Mouse (Mus musculus) cerebellum, postnatal 10 days (tissue): ENCODE results near the gene Nr1i3.
A peak's percentile ranks its signal among the peaks of the same experiment; 100 is the strongest.

Source experiments
- DNase-seq, 2 experiments: peaks; one replicate each; pipeline ENCODE4 v3.0.0; 2021; ENCODE audit warnings: mixed read lengths in 2 of 2

The Nr1i3 gene

DNA sequence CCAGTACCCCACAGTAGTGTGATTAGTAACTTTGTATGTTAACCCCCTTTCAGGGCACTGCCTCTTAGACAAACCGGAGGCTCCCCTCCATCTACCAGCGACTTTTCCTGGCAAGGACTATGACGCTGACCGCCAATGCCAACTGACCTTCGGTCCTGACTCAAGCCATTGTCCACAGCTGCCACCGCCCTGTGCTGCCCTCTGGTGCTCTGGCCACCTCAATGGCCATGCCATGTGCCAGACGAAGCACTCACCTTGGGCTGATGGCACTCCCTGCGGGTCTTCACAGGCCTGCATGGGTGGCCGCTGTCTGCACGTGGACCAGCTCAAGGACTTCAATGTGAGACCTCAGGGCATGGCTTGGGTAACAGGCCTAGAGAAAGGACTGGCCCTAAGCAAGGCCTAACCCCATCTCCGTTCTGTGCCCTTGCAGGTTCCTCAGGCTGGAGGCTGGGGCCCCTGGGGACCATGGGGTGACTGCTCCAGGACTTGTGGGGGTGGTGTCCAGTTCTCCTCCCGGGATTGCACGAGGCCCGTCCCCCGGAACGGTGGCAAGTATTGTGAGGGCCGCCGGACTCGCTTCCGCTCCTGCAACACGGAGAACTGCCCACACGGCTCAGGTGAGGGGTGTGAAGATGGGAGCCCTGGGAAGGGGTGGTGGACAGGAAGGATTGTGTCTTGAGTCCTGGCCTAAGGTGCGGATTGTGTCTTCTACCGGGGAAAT is 42.5 kb downstream of the Nr1i3 start:
- DNase-seq = peak in 1 of 2 experiments; percentile 14

DNA sequence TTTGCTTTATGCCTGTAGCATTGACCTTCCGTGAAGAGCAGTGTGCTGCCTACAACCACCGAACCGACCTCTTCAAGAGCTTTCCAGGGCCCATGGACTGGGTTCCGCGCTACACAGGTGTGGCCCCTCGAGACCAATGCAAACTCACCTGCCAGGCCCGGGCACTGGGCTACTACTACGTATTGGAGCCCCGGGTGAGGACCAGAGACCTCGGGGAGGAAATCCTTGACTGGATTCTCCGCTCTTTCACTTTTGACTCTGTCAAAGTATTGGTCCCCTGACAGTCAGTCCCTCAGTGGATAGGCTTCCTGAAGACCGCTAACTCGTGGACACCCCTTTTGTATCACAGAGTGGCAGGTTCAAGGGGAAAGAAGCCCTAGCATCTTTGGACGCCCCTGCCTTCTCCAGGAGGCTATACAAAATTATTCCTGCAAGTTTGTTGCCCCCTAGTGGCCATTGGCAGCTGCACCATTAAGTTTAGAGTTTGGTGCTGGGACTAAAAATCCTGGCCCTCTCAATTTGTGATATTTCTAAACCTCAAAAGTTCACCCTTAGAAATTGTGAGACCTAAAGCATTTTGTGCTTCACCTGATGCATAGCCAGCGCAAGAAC is 43.3 kb downstream of the Nr1i3 start:
- peak; percentile 83 to 87 for DNase-seq

DNA sequence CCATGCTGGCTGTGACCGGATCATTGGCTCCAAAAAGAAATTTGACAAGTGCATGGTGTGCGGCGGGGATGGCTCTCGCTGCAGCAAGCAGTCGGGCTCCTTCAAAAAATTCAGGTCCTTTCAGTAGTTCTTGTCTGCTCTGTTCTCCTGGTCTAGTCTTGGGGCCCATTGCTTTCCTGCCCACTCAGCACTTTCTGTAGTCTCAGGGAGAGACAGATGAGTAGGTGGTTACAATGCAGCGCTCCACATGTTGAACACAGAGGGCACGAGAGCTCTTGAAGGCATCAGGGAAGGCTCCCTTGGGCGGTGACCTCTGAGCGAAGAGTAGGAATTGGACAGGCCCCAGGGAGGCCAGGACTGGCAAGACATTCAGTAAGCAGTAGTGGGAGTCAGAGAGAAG is 44.0 kb downstream of the Nr1i3 start:
- no peak for DNase-seq

DNA sequence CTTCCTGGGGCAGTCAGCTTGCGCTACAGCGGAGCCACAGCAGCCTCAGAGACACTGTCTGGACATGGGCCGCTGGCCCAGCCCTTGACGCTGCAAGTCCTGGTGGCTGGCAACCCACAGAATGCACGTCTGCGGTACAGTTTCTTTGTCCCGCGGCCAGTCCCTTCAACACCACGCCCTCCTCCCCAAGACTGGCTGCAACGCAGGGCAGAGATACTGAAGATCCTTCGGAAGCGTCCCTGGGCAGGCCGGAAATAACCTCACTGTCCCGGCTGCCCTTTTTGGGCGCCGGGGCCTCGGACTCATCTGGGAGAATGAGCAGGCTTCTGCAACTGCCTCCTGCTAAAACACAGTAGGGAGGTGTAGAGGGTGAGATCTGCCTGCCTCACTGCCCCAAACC is 45.2 kb downstream of the Nr1i3 start:
- DNase-seq = no peak

DNA sequence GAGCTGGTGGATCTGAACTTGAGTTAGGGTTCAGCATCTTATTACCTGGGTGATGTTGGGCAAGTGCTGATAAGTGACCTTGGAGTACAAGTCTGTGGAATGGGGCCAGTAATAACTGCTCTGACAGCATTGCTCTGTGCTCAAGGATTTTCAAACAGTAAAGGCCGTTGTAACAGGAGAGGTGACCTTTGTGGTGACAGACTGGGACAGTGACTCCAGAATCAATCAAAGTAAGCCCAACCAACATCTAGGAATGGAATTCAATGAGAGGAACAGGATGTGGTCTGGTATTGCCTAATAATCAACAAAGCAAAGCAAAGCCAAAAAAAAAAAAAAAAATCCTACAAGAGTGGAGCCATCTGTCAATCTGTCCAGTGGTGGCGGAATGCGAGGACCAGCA is 46.5 kb downstream of the Nr1i3 start:
- DNase-seq = no peak

DNA sequence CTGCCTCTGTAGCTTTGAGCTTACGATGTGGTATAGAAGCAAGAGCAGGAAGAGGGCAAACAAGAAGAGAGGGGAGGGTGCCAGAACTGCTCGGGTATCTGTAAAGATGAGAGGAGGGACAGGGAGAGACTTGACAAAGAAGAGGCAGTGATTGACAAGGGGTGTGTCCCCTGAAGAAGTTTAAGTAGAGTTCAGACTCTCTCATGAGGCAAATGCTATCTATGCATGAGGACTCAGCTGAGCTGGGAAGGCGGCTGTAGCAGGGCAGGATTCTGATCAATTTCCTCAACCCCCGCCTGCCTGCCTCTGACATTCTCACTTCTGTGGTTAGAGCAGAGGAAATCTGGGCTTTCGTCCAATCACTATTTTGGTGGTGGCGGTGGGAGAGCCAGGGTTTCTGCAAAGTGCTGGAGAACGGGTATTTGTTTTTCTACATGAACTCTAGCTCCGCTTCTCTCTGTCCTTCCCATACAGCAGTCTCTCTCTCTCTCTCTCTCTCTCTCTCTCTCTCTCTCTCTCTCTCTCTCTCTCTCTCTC is 48.9 kb downstream of the Nr1i3 start:
- peak; percentile 86 to 92 for DNase-seq

DNA sequence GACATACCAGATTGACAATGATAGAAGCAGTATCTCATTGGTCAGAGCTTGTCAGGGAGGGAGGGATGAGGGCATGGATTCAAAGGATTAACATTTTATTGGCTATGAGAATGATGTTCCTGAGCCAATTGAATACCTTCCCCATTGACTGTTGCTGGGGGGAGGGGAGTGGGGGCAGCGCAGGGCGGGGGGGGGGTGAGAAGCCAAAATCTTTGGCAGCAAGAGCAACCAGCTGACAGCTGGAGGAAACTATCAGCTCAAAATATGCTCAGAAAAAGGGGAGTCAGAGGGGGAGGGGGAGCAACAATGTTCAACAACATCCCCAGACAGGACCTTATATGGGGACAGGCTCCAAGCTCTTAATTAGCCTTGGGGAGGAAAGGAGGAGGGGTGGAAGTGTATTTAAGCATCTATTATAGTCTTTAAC is 49.4 kb downstream of the Nr1i3 start:
- DNase-seq = peak; percentile 84 to 89

DNA sequence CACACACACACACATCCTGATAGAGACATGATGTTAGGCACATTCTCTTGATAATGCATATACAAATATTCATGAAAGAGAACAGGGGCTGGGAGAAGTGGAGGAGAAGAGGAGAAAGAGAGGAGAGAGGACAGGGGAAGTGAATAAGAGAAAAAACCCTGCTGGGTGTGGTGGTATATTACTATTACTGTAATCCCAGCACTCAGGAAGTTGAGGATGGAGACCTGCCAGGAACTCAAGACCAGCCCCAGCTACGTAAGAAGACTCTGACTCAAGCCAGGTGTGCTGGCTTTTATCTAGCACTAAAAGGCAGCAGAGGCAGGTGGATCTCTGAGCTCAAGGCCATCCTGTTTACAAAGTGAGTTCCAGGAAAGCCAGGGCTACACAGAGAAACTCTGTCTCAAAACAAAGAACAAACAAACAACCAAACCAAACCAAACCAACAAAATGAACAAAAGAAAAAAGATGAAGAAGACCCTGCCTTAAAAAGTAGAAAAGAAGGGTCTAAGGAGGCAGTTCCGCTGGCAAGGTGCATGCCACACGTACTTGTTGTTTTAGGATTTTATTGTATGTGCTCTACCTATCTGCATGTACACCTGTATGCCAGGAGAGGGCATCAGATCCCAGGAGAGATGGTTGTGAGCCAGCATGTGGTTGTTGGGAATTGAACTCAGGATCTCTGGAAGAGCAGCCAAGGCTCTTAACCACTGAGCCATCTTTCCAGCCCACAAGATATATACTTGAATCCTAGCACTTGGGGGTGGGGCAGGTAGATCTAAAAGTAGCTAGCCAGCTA is 50.1 kb downstream of the Nr1i3 start:
- peak; percentile 28 to 52 for DNase-seq

DNA sequence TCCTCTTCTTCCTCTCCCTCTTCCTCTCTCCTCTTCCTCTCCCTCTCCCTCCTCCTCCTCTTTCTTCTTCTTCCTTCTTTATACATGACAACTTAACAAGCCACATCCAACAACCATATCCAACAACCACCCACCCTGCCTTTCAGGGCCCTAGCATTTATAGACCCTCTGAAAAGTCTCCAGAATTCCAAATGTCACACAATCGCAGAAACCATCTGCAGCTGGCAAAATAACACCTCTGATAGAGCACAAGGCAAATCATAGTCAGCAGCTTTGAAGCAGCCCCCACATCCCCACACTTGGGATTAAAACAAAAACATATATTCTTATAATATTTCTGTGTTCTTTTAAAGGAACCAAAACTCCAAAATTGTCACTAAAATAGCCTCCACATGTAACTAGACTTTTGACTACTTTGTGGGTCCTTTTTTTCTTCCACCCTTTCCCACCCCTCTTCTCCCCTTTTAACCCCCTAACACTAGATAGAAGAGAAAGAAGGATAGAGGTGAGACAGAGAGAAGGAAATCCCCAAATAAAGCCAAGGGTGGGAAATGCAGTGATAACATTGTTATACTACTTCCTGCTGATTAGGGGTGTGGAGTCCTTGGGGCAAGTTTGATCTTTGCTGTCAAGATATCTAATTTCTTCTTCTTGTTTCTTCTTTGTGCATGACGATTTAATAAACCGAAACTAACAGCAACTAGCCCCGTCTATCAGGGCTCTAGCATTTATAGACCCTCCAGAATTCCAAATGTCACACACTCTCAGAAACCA is 52.4 kb downstream of the Nr1i3 start:
- no peak for DNase-seq

DNA sequence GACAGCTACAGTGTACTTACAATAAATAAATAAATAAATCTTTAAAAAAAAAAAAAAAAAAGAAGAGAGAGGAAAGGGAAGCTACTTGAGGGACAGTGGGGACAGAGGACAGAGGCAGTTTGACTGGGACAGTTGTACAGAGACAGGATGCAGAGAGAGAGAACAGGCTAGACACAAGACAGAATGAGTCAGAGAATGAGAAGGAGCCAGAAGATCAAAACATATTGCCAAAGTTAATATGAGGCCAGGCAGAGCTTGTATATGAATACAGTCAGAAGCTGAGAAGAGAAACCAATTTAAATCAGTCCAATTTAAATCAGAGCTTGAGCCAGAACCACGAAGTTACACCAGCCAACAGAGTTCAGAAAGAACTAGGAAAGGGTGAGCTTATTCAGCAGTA is 54.6 kb downstream of the Nr1i3 start:
- no peak for DNase-seq

DNA sequence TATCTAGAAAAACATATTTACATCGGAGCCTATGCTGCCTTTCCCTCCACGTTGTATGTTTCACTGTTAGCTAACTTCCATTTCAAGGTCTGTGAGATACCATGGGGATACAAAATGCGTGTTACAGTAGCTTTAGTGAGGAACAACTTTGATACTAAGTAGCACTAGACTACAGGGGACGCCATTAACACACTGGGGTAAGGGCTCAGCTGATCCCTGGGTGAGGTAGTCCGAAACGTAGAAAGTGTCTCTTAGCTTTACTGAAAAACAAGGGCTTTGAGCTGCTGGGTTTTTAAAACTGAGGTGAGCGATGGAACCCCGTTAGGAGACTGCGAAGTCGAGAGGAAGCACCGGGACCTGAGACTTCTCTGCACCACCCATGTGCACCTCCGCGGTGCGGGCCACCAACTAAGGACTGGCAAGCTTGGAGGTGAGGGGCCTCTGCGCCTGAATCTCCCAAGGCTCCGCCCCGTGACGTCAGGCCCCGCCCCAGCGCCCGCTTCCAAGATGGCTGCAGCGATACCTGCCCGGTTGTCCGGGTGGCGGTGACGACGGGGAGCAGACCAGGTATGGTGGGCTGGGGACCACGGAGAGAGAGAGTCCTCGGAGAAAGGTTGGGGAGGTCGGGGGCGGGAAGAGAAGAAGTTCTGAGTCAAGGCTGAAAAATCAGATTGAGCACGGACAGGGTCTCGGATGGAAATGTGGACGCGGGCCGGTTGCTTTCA is 56.2 kb downstream of the Nr1i3 start, which contains the start of gene B4galt3:
TSS of gene B4galt3 (plus strand) at position 481 of the 725 bp plus-strand sequence.
- DNase-seq = peak; percentile 99
